Mouse (Mus musculus) heart, embryonic 10.5 days (tissue): ENCODE measurements around the gene Cdk5rap3. TPM values are rescaled to one million over a fixed set of nuclear protein-coding genes. Genes with fewer than 3 reads are reported as not detected.
A peak's percentile ranks its signal among the peaks of the same experiment; 100 is the strongest.

ENCODE experiments used
- DNase-seq: peaks from one replicate; pipeline ENCODE4 v3.0.0-alpha.2; 2017; ENCODE audit warnings: low spot score
- H3K27ac ChIP-seq: fragments of 300-500 bp; sonication (generic); 2 replicates; pipeline ENCODE4 v1.5.1; 2016; ENCODE audit warnings: mild to moderate bottlenecking
- H3K27me3 ChIP-seq: fragments of 300-500 bp; sonication (generic); 2 replicates; pipeline ENCODE4 v1.6.1; 2016; ENCODE audit warnings: mild to moderate bottlenecking; ENCODE audit not compliant: poor library complexity, insufficient read depth, severe bottlenecking
- H3K36me3 ChIP-seq: fragments of 300-500 bp; sonication (generic); 2 replicates; pipeline ENCODE4 v1.6.1; 2016; ENCODE audit warnings: mild to moderate bottlenecking, moderate library complexity
- H3K4me1 ChIP-seq: fragments of 300-500 bp; sonication (generic); 2 replicates; pipeline ENCODE4 v1.6.1; 2016; ENCODE audit warnings: mild to moderate bottlenecking
- H3K4me3 ChIP-seq: fragments of 300-500 bp; sonication (generic); 2 replicates; pipeline ENCODE4 v1.5.1; 2016; ENCODE audit warnings: mild to moderate bottlenecking, moderate library complexity
- H3K9me3 ChIP-seq: fragments of 300-500 bp; sonication (generic); 2 replicates; pipeline ENCODE4 v1.6.1; 2016; ENCODE audit warnings: mild to moderate bottlenecking, moderate library complexity
- WGBS: fragments of 180-500 bp; shearing (Covaris S2); methylation state at CpG from one replicate; pipeline ENCODE4 v1.1.7; 2016; 5-methylcytosine and 5-hydroxymethylcytosine counted together
- polyA plus RNA-seq: library from polyadenylated mRNA; unstranded; fragments of >200 nt; fragmentation: Nextera tagmentation; extraction: Ambion mirVana; gene quantifications from 2 replicates; pipeline ENCODE4 v1.2.1, GENCODE M21; 2016

The Cdk5rap3 gene
- 68.3 and 84.3 TPM in 2 replicates for polyA plus RNA-seq

- under 1% methylated on average over 55 of the region's 55 CpGs for WGBS
- Histone ChIP-seq H3K36me3 (peaks cover 17% of the 10 kb centered on the region), H3K4me3 (peak within 1 kb of the TSS; percentile 79), H3K27ac (peak within 1 kb of the TSS; percentile 87), H3K4me1 (peaks cover 26% of the 10 kb centered on the region), H3K27me3 (0 out of 2 replicates have a peak, but pooled peaks cover 4% of the 10 kb centered on the region), H3K9me3 (no peaks in the 10 kb centered on the region)
- DNase-seq: peak; percentile 100
Measured at GRCm38 (mm10) chr11:96916044-96916884, at the start of gene Cdk5rap3. Gene Cdk5rap3 (minus strand): TSS chr11:96916496.

GRCm38 (mm10) chr11:96963580-96963979, 47.3 kb upstream of the Cdk5rap3 start:
- H3K9me3 ChIP-seq: no peaks in the 10 kb centered on the region
- H3K27me3 ChIP-seq: no peaks in the 10 kb centered on the region
- WGBS: 22% methylated on average over 8 of the region's 8 CpGs
- no peak overlapping the region for H3K27ac ChIP-seq
- peak; percentile 89 for DNase-seq
- no peak overlapping the region for H3K4me3 ChIP-seq
- peaks cover 47% of the 10 kb centered on the region for H3K36me3 ChIP-seq
- peaks cover 38% of the 10 kb centered on the region for H3K4me1 ChIP-seq

GRCm38 (mm10) chr11:96957061-96957805, 40.9 kb upstream of the Cdk5rap3 start:
- Histone ChIP-seq H3K27me3 (no peaks in the 10 kb centered on the region), H3K4me1 (peaks cover 16% of the 10 kb centered on the region; the same call in 1 of the 2 replicates), H3K4me3 (no peak overlapping the region), H3K27ac (no peak overlapping the region), H3K36me3 (peaks cover 97% of the 10 kb centered on the region), H3K9me3 (no peaks in the 10 kb centered on the region)
- no peak for DNase-seq
- 93% methylated on average over 10 of the region's 10 CpGs for WGBS

GRCm38 (mm10) chr11:96956009-96956724, 39.9 kb upstream of the Cdk5rap3 start:
- peak overlapping the region; percentile 38; the same call in 1 of the 2 replicates for H3K27ac ChIP-seq
- H3K4me1 ChIP-seq: peaks cover 12% of the 10 kb centered on the region; the same call in 1 of the 2 replicates
- WGBS: 60% methylated on average over 20 of the region's 20 CpGs
- H3K36me3 ChIP-seq: peaks cover 97% of the 10 kb centered on the region
- H3K9me3 ChIP-seq: no peaks in the 10 kb centered on the region
- peak; percentile 90 for DNase-seq
- no peaks in the 10 kb centered on the region for H3K27me3 ChIP-seq
- H3K4me3 ChIP-seq: no peak overlapping the region

- H3K4me3 ChIP-seq: no peak overlapping the region
- WGBS: 82% methylated on average over 4 of the region's 4 CpGs
- H3K4me1 ChIP-seq: peaks cover 8% of the 10 kb centered on the region; the same call in 1 of the 2 replicates
- peak overlapping the region; percentile 38; the same call in 1 of the 2 replicates for H3K27ac ChIP-seq
- H3K27me3 ChIP-seq: no peaks in the 10 kb centered on the region
- H3K9me3 ChIP-seq: no peaks in the 10 kb centered on the region
- H3K36me3 ChIP-seq: peaks cover 95% of the 10 kb centered on the region
- no peak for DNase-seq
Measured at GRCm38 (mm10) chr11:96955094-96955493, 38.8 kb upstream of the Cdk5rap3 start.

GRCm38 (mm10) chr11:96952896-96953295, 36.6 kb upstream of the Cdk5rap3 start:
- DNase-seq: no peak
- 74% methylated on average over 6 of the region's 6 CpGs for WGBS
- Histone ChIP-seq H3K4me3 (no peak overlapping the region), H3K36me3 (peaks cover 88% of the 10 kb centered on the region), H3K9me3 (no peaks in the 10 kb centered on the region), H3K27me3 (no peaks in the 10 kb centered on the region), H3K27ac (peak overlapping the region; percentile 25; the same call in 1 of the 2 replicates), H3K4me1 (peaks cover 13% of the 10 kb centered on the region; the same call in 1 of the 2 replicates)

GRCm38 (mm10) chr11:96952426-96952825, 36.1 kb upstream of the Cdk5rap3 start:
- H3K27me3 ChIP-seq: no peaks in the 10 kb centered on the region
- no peak overlapping the region for H3K4me3 ChIP-seq
- no peaks in the 10 kb centered on the region for H3K9me3 ChIP-seq
- peaks cover 84% of the 10 kb centered on the region for H3K36me3 ChIP-seq
- DNase-seq: no peak
- WGBS: 87% methylated on average over 10 of the region's 10 CpGs
- H3K4me1 ChIP-seq: peaks cover 13% of the 10 kb centered on the region; the same call in 1 of the 2 replicates
- no peak overlapping the region for H3K27ac ChIP-seq

GRCm38 (mm10) chr11:96950767-96951166, 34.5 kb upstream of the Cdk5rap3 start:
- 95% methylated on average over 3 of the region's 3 CpGs for WGBS
- Histone ChIP-seq H3K36me3 (peaks cover 67% of the 10 kb centered on the region), H3K4me3 (no peak overlapping the region), H3K27me3 (no peaks in the 10 kb centered on the region), H3K9me3 (no peaks in the 10 kb centered on the region), H3K27ac (no peak overlapping the region), H3K4me1 (peaks cover 19% of the 10 kb centered on the region; the same call in 1 of the 2 replicates)
- DNase-seq: no peak

- peak overlapping the region; percentile 54 for H3K27ac ChIP-seq
- no peaks in the 10 kb centered on the region for H3K9me3 ChIP-seq
- peaks cover 38% of the 10 kb centered on the region for H3K36me3 ChIP-seq
- peaks cover 27% of the 10 kb centered on the region for H3K4me1 ChIP-seq
- peak; percentile 94 for DNase-seq
- 67% methylated on average over 4 of the region's 4 CpGs for WGBS
- H3K4me3 ChIP-seq: no peak overlapping the region
- H3K27me3 ChIP-seq: no peaks in the 10 kb centered on the region
Measured at GRCm38 (mm10) chr11:96947849-96948248, 31.6 kb upstream of the Cdk5rap3 start.

GRCm38 (mm10) chr11:96946498-96946897, 30.2 kb upstream of the Cdk5rap3 start:
- WGBS: 77% methylated on average over 9 of the region's 9 CpGs
- peaks cover 26% of the 10 kb centered on the region for H3K36me3 ChIP-seq
- DNase-seq: no peak
- H3K9me3 ChIP-seq: no peaks in the 10 kb centered on the region
- H3K4me3 ChIP-seq: peak overlapping the region; percentile 72
- H3K27ac ChIP-seq: peak overlapping the region; percentile 56; the same call in 1 of the 2 replicates
- no peaks in the 10 kb centered on the region for H3K27me3 ChIP-seq
- H3K4me1 ChIP-seq: peaks cover 27% of the 10 kb centered on the region

GRCm38 (mm10) chr11:96944844-96945580, 28.7 kb upstream of the Cdk5rap3 start:
- peak overlapping the region; percentile 88 for H3K27ac ChIP-seq
- peak overlapping the region; percentile 72 for H3K4me3 ChIP-seq
- no peaks in the 10 kb centered on the region for H3K27me3 ChIP-seq
- peaks cover 27% of the 10 kb centered on the region for H3K4me1 ChIP-seq
- DNase-seq: no peak
- H3K36me3 ChIP-seq: peaks cover 23% of the 10 kb centered on the region
- no peaks in the 10 kb centered on the region for H3K9me3 ChIP-seq
- WGBS: 74% methylated on average over 14 of the region's 14 CpGs
